Mouse (Mus musculus) embryo, embryonic 11.5 days (tissue): ENCODE results near the gene Cdc42bpa.

ENCODE experiments used
- DNase-seq: peaks from one replicate; pipeline ENCODE4 v3.0.0-alpha.2; 2012; ENCODE audit warnings: low read depth, low spot score

Gene Cdc42bpa

DNA sequence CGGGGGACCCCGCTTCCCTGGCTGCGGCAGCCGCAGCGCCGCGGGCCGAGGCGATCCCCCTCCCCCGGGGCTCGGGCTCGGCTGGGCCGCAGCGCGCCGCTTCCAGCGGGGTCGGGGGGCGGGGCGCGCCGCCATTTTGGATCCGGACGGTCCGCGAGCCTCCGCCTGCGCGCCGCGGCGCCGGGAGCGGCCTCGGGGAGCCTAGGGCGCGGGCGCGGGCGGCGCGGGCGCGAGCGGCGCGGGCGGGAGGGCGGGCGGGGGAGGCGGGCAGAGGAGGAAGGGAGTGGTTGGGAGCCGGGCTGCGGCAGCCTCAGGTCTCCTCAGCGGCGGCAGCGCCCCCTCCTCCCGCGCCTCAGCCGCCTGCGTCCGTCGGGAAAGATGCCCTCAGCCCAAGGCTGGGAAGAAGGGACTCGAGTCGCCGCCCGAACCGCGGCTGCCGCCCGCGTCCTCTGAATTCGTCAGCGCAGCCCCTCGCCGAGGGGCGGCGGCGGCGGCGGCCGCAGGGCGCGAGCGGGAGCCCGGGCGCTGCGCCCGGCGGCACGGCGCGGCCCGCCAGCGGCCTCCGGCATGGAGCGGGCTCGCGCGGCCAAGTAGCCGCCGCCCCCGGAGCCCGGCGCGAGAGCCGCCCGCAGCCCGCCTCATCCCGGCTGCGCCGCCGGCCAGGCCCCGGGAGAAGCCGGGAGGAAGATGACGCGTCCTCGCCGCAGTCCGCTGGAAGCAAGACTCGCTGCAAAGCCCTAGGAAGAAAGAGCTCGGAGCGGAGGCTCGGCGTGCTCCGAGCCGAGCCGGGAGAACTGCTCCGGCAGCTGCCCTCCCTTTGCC is at the start of gene Cdc42bpa:
TSS of gene Cdc42bpa (plus strand) at position 752 of the 822 bp plus-strand sequence.
- peak; percentile 59 for DNase-seq

GRCm38 (mm10) chr1:179913471-179913870 is 46.8 kb upstream of the Cdc42bpa start:
- no peak for DNase-seq

DNA sequence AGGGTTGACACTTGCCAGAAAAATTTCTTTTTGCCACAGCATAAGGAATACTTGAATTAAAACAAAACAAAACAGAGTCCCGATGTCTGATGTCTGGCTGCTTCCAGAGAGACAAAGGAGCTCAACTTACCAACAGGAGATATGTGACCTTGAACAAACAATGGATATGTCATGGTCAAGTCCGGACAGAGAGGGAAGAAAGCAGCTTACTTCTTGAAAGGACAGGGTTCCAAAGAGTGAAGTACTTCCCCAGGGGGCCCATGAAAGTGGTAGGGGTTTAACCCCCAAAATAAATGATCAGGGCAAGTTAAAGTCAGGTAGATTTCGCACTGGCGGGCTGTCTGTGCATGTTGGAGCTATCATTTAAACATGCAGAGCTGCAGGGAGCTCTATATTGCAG is 43.2 kb upstream of the Cdc42bpa start:
- DNase-seq, result no peak

- no peak for DNase-seq
Observed at GRCm38 (mm10) chr1:179917481-179917880, 42.8 kb upstream of the Cdc42bpa start.

DNA sequence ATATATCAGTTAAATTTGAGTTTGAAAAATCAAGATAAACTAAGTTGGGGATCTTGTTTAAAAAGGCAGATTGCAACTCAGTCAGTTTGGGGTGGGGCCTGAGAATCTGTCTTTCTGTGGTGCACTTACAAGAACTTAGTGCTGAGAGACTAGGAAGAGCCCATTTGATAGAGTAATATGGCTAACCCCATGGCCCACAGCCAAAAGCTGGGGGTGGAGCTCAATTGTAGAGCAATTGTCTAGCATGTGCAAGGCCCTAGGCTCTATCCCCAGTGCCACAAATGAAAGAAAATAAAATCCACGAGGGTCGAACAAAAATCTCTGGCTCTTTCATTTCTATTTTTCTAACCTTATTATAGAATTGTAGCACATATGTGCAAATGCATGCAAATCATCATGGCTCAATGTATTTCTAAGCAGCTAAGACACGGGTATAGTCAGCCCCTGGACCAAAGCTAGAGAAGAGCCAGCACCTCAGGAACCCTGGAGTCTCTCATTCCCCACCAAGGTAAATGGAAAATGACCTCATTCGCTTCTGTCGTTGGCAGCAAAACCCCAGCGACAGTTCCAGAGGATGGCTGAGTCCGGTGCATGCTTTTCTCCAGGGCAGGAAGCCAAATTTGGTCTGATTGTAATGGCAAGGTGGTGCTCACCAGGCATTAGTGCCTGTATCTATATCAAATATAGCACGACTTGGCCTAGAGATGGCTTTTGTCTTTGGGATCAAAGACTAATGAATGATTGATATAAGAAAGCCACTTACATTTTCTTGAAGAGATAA is 40.4 kb upstream of the Cdc42bpa start:
- DNase-seq, result no peak

DNA sequence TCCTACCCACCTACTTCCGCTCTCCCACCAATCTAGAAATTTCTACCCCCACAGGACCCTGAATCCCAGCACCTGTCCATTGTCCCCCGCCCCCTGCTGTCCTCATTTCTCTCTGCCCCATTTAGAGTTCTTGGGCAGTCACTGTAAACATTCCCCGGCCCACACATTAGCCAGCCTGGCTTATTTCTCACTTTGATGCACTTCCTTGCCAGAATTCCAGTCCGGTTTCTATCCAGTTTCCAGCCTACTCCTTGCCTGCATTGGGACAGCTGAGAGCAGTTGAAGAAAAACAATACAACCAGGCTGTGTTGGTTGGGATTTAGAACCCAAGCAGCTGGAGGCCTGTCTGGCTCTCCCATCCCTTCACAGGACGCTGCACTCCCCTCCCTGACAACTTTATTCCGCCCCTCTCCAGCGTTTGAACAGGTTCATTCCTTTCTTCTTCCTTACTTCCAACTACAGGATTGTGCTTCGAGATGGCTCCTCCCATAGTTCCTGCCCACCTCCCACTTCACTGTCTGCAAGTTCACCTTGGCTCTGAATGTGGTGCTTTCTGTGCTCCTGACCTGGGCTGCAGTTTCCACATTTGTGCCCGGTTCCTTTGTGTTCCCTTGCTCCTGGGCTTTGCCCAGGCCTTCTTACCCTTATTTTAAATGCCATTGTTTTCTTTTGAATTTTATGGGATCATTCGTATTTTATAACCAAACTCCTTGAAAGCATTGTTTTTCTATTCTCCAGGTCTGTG is 36.4 kb upstream of the Cdc42bpa start:
- DNase-seq, result no peak

GRCm38 (mm10) chr1:179926240-179926639 is 34.0 kb upstream of the Cdc42bpa start:
- DNase-seq, result no peak

- DNase-seq, result no peak
Observed at GRCm38 (mm10) chr1:179927102-179927501, 33.2 kb upstream of the Cdc42bpa start.

GRCm38 (mm10) chr1:179928822-179929221 is 31.4 kb upstream of the Cdc42bpa start:
- no peak for DNase-seq

DNA sequence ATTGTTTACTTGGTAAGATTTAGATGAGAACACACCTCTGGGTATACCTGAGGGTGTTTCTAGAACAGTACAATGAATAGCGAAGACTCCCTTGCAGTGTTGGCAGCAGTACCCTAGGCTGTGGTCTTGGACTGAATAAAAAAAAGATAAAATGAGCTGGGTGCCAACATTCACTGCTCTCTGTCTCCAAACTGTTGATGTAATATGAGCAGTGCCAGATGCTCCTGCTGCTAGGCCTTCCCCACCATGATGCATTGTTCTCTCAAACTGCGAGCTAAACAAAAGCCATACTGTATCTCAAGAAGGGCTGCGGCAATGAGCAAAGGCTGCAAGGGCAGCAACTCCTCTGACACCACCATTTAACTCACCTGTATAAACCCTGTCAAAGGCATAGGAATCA is 29.0 kb upstream of the Cdc42bpa start:
- no peak for DNase-seq

DNA sequence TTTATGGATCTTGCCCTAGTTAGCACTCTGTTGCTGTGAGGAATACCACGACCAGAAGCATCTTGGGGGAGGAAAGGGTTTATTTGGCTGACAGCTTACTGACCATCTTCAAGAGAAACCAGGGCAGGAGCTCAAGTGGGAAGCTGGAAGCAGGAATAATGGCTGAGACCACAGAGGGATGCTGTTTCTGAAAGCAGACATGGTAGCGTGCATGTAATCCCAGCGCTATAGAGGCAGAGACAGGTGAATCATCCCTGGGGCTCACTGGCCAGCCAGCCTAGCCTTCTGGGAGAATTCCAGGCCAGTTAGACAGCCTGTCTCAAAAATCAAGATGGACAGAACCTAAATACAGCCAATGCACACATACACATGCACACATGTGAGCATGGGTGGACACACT is 26.2 kb upstream of the Cdc42bpa start:
- DNase-seq, result no peak

DNA sequence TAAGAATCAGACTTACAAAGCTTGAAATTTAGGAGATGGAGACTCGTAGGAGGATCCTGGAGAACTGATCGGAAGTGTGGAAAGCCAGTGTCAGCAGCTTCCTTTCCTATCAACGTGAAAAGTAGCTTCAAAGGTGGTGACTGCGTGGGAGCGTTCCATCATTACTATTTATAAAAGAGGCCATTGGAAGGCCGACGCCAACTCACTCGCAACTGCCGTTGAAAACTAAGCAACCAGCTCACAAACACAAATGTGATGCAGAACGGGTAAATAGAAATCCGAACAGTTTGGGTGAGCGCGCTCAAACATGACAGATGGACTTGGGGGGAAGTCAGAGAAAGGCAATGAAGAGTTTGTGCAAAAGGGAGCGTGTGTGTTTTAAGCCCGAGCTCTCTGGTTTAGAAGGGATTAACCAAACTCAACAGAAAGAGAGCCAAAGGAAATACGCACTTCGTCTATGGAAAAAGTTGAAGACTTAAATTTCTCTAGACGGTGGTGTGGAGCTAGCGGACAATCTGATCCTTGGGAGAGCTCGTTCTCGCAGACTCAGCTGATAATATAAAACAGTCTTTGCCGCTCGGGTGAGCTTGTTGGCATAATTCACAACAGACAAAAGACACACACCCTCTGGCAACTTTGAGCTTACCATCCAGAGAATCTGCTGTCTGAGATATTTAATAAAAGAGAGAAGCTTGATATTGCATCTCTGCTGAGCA is 20.0 kb upstream of the Cdc42bpa start:
- no peak for DNase-seq

DNA sequence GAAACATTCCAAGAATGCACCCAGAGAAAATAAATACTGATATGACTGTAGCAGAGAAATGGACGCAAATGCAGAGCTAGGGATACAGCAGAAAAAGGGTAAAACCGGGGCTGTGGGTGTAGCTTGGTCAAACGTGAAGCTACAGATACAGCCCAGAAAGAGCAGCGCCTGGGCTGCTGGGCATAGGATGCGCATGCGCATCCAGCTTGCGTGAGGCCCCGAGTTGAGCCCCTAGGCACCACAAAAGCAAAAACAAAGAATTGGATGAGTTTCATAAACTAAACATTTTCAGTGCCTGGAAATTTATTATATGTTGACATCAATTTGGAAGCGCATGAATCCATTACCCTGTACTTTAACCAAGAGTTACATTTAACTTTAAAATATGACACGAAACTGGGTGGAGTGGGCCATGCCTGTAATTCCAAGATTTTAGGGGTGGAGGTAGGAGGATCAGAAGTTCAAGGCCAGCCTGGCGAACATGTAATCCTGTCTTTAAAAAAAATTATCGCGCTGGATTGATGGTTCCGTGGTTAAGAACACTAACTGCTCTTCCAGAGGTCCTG is 19.4 kb upstream of the Cdc42bpa start:
- no peak for DNase-seq

GRCm38 (mm10) chr1:179945017-179945416 is 15.3 kb upstream of the Cdc42bpa start:
- DNase-seq, result no peak

DNA sequence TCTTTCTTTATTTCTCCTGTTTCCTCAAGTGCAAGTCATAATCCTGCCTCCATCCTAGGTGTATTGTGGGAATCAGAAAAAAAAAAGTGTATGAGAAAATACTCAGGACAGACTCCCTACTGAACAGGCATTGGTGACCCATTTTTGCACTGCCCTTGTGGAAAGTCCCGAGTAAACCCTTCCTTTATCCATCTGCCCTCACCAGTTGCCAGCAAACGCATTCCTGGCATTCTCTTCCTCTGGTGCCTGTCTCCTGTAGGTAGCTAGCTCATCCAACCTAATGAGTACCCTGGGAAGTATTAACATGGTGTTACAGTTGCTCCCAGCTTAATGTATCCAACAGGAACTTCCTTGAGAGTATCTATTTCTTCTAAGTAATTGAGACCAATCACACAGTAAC is 13.7 kb upstream of the Cdc42bpa start:
- DNase-seq, result no peak

DNA sequence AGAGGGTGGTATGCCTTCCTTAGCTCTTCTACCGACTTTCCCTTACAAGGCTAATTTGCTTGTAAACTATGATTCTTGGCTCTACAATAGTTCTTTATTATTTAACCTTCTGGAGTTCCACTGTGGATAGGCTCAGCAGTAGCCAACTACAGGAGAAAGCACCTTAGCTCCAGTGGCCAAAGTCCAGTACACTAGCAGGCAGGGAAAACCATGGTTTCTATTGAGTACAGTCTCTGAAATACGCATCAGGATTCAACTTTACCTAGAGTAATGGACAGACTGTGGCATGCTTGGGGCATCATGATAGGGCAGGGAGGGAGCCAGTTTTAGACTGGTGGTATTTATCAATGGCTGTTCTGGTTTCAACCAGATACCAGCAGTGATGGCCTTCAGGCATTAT is 12.6 kb upstream of the Cdc42bpa start:
- no peak for DNase-seq

DNA sequence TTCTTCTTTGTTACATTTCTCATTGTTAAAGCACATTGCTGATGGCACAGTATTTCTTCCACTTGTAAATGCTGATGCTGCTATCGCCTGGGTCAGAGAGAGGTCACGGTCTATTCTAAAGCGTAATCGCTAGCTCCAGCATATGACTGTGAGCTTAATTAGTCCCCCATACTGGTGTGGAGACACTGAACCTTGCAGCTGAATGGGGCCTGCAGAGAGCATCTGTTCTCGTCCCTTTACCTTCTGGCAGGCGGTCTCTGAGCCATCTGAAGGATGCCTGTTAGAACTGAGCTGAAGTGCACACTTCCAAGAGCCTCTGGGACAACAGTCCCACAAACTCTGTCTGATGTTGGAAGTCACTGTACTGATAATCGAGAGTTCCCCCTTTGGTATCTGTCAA is 8.7 kb upstream of the Cdc42bpa start:
- no peak for DNase-seq

DNA sequence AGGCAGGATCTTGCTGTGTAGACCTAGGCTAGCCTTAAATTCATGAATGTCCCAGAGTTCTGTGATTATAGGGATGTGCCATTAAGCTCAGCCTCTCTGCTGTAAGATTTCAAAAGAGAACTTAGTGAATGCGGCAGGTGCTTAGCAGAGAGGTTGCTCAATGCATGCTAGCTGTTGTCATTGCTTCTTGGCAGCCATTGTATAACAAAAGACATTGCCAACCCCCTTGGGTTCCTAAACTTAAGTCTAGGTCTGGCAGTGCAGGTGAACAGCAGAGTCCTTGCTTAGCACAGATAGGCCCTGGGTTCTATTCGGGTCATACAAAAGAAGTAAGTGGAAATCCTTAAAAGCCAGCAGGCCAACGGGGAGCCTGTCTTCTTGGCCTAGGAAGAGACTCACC is 7.0 kb upstream of the Cdc42bpa start:
- no peak for DNase-seq

DNA sequence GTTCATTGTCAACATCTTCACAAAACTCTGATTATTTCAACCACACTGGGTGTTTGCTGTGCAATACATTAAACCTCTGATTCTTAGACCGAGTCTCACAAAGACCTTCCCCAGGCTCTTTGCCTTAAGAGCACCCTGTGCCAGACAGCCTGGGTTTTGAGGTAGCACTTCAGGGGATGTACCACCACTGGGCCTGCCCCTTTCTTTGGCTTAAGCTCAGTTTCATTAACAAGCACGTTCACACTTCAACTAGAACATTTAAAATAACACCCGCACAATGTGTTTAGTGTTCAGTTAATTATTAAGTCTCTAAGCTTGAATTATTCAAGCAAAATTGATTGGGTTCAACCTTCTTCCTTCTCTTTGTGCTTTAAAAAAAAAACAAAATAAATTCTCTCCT is 2.8 kb upstream of the Cdc42bpa start:
- no peak for DNase-seq

DNA sequence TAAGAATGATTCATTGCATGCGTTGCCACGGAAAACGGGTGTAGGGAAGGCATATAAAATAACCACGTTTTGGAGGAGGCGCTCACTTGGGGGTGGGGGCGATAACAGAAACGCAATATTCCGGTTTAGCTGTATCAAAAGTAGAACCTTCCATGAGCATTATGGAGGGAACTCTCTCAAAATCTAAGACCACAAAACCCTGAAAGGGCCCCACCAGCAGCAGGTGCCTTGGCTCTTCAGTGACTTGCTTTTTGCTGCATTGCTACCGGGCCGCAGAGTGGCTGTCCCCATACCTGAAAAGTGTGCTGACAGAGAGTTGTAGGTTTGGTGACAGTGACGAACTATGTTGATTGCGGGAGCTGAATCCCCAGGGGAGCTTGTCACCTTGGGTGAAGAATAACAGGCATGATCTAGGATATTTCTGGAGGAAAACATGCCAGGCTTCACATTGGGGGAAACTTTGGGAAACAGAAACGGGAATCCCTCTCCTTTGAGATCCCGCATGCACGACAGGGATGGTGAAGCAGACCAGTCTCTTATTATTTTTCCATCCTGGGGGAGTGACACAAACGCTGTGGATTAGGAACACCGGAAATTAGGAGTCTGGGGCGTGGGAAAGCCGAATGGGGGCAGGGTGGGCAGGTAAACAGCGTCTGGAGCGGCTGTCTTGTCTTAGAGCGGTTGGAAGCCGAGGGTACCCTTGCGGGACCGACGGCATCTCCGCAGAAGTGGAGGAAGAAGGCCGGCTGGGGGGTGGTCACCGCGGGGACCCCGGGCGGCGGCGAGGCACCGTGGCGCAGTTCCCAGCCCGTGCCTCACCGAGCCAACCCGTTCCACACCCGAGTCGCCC is 1.2 kb upstream of the Cdc42bpa start:
- DNase-seq, result peak; percentile 17
